Mouse (Mus musculus): ENCODE data around the gene Crmp1. TPM values are rescaled to one million over a fixed set of nuclear protein-coding genes. Genes with fewer than 3 reads are reported as not detected.
A peak's percentile ranks its signal among the peaks of the same experiment; 100 is the strongest.

The Crmp1 gene
- total RNA-seq, 2 experiments from 2014 or later, result not detected

DNA sequence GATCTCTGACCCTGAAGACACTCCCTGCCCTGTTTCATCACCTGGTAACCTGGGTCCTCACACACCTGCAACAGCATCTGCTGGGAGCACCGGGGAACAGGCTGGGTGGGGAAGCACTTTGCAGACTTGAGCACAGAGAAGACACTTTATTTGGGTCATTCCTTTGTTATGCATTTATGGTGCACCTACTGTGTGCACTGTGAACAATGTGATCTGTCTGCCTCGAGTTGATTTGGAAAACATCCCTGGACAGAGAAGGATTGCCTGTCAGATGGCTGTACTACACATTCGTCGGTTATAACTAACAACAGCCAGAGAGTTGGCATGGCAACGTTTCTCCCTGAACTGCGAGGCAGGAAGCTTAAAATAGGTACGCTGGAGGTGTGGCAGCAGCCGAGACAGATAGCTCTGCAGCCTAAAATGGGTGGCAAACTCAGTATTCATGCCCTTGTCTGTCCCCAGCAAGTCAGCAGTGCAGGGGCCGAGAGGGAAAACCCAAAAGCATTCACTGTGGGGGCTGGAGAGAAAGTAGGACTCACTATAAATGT, 8.7 kb upstream of the Crmp1 start:
- no peak for ATAC-seq (replicated peaks; ENCODE audit: poor library complexity, severe bottlenecking)

DNA sequence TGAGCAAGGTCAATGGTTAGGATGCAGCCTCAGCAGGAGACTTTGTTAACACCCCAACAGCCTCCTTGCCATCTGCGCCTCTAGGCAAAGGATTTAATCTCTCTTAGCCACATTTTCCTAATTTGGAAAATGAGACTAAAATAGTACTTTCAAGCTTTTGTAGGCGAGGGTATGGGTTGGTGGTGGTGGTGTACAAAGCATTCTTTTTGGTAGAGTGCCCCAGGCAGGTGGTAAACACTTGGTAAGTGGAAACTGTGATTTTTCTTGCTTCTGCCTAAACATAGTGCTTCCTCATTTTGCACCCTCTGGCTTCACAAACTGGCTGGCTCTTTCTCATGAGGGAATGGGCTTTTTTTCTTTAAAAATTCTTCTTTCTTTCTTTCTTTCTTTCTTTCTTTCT, 3.1 kb upstream of the Crmp1 start:
- ATAC-seq (replicated peaks; ENCODE audit: poor library complexity, severe bottlenecking), result no peak

DNA sequence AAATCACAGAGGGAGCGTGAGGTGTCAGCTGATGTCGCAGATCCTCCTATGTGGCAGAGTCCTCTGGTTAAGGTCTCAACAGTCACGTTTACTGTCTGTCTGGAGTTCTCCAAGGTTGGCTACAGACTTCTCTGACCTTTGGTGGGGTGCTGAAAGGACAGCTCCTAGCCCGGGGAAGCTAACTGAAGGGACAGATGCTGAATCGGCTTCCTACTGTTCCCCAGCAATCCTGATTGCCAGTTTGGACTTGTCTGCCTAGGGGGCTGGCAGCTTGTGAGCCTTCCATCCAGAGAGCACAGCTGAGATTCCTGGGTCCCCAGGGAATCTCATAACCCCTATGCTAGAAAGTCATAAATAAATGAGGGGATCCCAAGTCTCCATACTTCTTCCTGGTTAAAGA, 1.2 kb upstream of the Crmp1 start:
- no peak; the same call in 1 of the 2 replicates for ATAC-seq (replicated peaks; ENCODE audit: poor library complexity, severe bottlenecking)

DNA sequence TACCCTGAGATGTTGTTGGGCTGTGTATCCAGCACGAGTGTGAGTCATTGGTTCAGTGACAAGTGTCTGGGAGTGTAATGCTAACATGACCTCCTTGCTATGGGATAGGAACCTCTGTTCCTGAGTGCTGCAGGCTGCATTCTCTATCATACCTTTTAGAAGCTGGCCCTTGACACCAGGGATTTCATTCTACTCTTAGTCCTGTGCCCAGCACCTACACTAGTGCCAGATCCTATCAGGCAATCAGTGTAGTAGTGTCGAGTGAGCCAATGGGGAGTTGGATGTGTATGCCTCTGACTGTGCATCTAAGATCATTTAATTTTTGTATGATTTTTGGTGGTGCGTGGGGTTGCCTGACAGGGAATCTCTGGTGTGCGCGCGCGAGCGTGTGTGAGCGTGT, 516 bp upstream of the Crmp1 start:
- no peak for ATAC-seq (replicated peaks; ENCODE audit: poor library complexity, severe bottlenecking)

DNA sequence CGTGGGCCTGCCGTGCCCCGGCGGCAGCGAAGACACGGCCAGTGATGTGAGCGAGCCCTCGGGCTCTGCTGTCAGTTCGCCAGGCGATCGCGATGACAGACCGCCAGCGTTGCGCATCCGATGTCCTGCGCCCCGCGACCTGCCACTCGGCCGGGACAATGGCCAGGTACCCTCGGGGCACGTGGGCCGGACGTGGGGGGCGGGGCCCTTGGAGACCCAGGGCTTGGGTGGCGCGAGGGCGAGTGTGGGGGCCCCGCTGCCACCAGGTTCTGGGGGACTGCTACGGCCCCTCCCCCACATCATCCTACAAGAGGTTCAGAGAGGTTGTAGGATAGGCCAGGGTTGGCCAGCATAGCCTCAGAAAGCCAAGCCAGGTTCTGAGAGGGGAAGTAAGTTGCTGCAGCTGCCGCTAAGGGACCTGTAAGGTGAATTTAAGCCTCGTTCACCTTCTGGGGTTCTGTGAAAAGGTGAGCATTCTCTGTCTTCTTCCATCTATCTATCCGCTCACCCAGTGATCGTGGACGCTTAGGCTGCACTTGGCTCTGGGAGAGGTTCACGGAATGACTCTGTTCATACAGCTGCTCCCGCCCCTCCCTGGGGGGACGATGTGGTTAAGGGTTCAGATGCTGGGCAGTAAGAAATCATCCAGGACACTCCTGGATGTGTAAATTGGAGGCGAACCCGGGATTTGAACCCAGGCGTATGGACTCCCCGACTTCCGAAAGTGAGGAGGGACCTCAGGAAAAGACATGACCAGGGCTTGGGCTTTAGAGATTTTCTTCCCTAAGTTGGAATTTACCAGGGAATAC, 824 bp downstream of the Crmp1 start:
- no peak for ATAC-seq (replicated peaks; ENCODE audit: poor library complexity, severe bottlenecking)

DNA sequence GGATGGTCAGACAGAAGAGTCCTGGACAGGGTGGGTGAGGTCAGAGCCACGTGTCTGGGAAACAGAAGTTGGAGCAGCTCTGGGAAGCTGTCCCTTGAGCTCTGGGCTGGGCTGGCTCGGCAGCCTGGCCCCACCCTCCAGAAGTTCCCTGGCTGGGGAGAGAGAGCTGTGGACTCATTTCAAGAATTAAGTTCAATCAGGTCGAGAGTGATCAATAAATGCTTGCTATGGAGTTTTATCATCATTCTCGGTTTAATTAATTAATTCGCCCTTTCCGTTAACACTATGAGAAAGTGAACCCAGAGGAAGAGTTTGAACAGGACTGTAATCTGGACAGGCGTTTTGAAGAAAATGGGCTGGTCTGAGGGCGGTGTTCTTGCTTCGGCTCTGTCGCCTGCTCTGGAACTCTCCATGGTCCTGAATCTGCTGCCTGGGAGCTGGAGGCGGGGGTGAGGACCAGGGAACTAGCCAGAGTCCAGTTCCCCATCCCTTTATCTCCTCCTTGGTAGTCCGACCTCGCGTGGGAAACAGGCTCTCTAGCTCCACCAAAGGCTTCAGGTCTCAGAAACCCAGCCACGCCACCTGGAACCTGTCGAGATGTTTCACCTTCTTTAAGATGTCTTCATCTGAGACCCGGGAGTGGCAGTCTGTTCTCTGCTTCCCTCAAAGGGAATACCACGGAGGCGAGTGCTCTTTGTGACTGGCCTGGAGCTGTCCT, 1.6 kb downstream of the Crmp1 start:
- ATAC-seq (replicated peaks; ENCODE audit: poor library complexity, severe bottlenecking), result peak; percentile 67

DNA sequence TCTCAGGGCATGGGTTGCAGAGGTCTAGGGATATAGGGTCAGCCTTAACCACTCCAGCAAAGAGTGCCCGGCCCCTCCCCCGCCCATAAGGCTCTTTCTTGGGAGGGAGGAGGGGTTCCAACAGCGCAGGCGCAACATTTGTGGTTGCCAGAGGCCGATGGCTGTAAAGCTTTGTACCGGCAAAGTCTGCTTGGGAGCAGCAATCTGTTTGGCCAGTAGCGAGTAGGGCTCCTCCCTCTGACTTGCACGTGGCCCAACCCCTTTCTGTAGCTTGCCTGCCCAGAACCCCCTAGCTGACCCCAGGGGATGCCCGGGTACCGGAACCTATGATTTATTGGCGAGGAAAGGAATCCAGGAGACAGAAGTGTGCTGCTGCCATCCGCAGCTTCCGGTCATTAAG, 2.4 kb downstream of the Crmp1 start:
- ATAC-seq (replicated peaks; ENCODE audit: poor library complexity, severe bottlenecking), result no peak

DNA sequence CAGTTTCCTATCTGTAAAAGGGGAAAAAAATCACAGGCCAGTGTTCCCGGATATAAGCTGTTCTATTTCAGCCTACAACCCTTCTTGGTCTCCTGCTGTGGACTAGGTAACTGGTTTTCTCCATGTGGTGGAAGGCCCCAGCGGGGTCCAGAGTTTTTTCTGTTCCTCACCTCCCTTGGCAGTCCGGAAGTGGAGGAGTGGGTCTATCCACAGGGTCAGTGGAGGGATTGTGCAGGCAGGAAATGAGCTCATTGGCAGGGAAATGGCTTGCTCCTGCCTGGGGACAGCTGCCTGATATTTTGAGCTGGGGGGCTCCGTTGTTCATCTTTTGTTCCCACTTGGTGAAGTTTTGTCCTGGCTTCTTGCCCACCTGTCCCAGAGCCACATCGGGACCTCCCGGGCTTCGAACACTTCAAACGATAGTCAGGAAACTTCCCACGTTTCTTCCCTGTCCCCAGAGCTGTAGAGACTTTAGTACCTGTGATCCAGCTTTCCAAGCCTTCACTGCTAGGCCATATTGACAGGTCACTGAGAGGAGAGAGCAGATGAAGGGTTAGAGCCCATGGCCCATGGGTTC, 3.0 kb downstream of the Crmp1 start:
- ATAC-seq (replicated peaks; ENCODE audit: poor library complexity, severe bottlenecking), result no peak

DNA sequence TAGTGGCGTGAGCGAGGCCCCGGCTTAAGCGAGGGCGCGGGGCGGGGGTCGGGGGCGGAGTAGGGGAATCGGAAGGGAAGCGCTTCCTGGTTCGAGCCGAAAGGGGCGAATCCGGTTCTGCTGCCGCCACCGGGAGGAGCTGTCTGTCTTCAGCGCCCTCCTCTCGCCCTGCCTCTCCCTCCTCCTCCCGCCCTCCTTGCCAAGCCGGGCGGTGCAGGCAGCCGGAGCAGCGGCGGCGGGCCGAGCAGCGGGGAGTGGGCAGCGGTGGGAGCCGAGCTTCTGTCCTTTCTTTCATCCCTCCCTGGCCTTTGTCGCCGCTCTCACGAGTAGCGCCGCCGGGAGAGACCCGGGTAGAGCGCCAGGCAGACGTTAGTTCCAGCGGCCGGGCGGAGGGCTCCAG, 3.9 kb downstream of the Crmp1 start:
- ATAC-seq (replicated peaks; ENCODE audit: poor library complexity, severe bottlenecking), result no peak

DNA sequence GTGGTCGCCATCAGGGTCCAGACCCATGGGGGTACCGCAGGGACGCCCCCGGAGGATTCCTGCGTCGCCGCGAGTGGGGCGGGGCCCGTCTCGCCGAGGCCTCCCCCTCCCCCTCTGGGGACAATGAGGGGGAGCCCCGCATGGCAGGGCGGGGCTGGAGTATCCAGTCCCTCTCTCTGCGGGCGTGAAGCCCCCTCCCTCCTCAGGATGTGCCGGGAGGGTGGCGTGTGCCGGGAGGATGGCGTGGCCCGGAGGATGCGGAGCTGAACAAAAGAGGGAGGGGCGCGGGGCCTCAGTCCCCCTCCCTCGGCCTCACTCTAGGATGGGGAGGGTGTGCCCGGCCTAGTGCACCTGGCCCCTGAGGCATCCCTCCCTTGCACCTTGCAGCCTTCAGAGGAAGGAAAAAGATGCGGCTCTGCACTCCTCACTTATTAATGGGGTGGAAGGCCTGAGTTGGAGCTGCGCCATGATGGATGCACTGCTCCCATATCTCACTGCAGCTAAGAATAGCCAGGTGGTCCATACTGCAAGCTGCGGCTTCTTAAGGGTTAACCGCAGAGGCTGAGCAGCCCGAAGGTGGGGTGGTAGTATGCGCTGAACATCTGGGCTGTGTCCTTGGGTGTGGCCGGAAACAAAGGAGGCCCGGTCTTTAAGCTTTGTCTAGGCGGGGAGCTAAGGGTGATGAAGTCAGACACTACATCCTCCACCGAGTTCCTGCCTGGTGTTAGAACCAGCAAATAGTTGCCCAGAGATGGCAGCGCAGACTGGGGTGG, 4.6 kb downstream of the Crmp1 start:
- no peak for ATAC-seq (replicated peaks; ENCODE audit: poor library complexity, severe bottlenecking)

DNA sequence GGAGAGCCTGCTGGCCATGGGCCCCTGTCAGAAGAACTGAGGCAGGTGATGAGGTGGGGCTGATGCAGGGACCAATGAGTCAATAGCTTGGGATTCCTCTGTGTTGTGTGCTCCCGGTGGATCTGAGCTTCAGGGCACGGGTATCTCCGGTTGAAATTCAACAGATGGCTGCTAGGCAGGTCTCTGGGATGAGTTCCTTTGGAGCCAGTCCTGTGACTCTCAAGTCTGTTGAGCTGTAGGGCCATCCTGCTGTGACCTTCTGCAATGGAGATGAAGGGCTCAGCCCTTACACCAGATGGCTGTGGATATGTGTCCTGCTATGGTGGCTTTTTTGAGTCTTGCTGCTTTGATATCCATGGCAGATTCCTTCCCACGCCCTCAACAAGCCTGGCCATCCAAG, 5.7 kb downstream of the Crmp1 start:
- no peak for ATAC-seq (replicated peaks; ENCODE audit: poor library complexity, severe bottlenecking)

DNA sequence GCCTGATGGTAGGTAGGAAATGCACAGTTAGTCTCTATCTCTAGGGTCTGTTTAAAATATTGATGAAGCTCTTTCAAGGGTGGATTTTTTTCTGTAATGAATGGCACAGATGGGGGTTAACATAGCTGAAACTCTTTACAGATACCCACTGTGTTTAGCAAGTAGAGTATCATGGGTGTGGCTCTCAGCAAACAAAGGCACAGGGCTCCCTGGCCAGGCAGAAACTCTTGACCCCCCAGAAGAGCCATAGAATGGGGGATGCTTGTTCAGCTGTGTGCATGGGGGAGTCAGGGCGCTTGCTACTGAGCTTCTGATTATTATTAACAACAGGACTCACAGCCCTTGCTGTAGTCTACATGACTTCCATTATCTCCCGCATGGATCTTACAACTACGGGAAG, 7.1 kb downstream of the Crmp1 start:
- ATAC-seq (replicated peaks; ENCODE audit: poor library complexity, severe bottlenecking), result no peak

DNA sequence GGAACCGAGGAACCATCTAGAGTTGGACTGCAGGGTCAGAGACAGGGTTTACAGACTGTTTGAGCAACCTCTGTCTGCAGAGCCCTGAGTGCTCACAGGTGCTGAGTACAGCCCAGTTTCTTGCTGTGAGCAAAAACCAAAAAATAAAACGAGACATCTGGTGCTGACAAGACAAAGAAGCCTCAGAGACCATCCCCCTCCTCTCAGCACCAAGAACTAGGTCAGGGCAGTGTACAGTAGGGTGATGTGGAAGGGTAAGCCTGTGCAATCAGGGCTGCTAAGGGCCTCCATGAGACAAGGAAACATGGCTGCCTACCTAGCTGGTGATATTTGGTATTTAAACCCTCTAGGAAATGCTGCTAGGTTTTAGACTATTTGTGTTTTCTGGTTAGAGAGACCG, 9.9 kb downstream of the Crmp1 start:
- ATAC-seq (replicated peaks; ENCODE audit: poor library complexity, severe bottlenecking), result no peak

DNA sequence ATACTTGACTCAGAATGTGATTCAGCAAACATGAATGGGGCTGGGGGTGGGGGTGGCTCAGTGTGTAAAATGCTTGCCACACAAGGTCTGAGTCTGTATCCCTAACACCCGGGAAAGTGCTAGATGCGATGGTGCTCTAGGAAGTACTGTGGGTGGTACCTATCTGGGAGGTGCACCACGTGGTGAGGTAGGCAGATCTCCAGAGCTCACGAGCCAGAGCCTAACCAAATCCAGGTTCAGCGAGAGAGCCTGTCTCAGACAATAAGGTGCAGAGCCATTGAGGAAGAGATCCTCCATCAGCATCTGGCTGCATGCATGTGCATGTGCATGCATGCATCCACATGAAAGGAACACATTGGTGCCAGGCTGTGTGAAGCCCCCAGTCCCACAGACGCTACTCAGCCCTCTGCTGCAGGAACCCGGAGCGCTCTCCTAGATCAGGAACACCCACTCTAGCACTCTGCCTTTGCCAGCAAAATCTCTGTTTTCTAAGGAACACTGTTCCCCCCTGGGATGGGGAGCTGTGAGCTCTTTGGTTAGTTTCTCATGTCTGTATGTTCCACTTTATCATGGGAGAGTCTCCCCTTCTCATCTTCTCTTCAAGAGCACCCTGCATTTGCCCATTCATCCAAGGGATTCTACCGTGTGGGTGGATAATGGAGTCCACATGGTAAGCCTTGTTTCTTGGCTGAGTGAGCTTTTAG, 10.5 kb downstream of the Crmp1 start:
- ATAC-seq (replicated peaks; ENCODE audit: poor library complexity, severe bottlenecking), result no peak

DNA sequence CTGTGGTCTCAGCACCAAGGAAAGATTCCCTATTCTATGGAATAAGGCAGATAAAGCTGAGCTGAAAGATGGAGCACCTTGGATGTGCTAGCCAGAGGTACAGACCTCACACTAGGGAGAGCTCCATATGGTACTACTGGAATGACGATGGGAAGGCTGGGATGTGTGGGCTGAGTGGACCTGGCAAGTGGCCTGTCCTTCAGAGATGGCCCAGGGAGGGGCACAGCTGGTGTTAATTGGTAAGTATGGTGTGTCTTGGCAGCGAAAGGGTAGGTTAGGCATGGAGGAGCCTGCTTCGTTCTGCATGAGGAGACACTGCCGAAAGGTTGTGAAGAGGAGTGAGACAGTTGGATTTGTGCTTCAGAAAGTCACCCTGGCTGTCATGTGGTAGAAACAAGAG, 12.8 kb downstream of the Crmp1 start:
- no peak for ATAC-seq (replicated peaks; ENCODE audit: poor library complexity, severe bottlenecking)

DNA sequence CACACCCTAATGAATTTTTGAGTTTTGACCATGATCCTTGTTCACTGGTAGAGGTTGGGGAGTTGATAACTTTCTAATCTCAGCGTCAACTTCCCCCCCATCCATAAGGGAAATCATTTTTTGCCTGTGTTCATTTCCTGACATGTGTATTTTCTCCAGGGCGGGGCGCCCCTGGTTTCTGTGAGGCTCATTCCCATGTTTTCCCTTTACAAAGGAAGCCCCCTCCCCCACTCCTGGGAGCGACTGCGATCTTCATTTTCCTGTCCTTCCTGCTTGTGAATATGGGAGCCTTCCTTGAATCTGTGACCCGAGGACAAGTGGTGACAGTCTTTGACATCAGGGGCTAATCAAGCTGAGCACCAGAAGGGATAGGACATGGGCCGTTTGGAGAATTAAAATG, 15.1 kb downstream of the Crmp1 start:
- ATAC-seq (replicated peaks; ENCODE audit: poor library complexity, severe bottlenecking), result no peak

DNA sequence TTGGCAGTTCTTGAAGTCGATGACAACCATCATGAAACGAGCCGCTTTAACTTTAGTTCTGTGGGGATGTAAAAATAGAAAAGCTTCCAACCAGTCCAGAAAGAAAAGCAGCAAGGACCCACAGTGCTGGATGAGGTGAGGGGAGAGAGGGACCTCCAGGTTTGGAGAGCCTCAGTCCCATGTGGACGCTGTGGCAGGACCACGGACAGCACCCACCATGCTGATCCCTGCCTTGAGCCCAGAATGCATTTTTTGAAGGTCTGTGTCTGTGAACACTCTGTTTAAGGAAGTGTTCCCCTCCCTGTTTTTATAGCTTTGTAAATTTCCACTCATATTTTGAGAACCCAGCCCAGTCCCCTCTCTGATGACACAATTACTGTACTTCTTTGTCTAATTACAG, 15.5 kb downstream of the Crmp1 start:
- ATAC-seq (replicated peaks; ENCODE audit: poor library complexity, severe bottlenecking), result no peak

DNA sequence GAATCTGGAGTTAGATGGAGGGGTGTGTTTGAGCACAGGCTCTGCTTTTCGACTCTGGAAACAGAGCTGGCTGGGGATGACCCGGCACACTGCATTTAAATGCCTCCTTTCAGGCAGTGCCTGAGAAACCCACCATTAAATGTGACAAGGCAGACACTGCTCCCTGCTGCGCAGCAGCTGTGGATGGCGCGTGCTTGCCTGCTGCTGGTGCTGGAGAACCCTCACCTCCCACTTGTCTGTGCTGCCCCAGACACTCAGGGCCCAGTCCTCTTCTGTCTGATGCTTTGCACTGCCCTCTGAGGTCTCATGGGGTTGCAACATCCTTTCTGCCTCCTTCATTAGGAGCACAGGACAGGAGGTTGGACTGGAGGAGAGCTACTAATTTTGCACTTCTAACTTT, 20.0 kb downstream of the Crmp1 start:
- no peak for ATAC-seq (replicated peaks; ENCODE audit: poor library complexity, severe bottlenecking)

DNA sequence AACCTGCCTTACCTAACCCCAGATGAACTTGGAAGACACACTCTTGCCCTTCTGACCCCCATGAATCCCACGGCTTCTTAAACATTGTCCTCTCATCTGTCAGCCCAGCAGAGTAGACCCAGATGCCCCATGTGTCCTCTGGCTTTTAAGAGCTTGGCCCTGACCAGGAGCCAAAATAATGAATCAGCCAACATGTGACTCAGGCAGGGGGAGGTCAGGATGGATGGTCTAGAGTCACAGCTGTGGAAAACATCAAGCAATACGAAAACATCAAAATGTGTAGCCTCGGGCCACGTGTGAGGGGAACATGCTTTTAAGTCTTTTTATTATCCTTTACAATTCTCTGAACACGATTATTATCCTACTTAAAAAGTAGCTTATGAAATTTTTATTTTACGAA, 22.1 kb downstream of the Crmp1 start:
- no peak for ATAC-seq (replicated peaks; ENCODE audit: poor library complexity, severe bottlenecking)

DNA sequence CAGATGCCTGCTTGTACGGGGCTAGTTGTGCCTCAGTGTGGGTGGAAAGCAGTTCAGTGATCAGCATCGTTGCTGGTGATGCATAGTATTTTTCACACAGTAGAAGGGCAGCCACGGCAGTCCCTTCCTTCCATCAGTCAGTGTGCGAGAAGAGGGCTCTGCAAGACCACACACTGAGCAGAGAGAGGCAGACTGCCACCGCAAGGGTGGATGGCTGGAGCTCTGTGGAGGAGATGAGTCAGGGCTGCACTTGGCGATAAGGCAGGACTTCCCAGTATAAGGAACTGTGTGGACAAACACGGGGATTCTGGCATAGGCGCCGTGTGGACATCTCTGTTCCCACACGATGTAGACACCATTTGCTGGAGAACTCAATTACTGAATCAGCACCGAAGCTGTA, 39.3 kb downstream of the Crmp1 start:
- no peak for ATAC-seq (replicated peaks; ENCODE audit: poor library complexity, severe bottlenecking)
